Mouse (Mus musculus) stomach, postnatal 0 days (tissue): ENCODE data around the gene Slc7a14.

ENCODE experiments used
- CTCF ChIP-seq: IDR thresholded peaks from 2 replicates; pipeline ENCODE4 v1.5.1; 2016; ENCODE audit warnings: antibody characterized with exemption, low read depth, mild to moderate bottlenecking, moderate library complexity
- EP300 ChIP-seq: optimal IDR thresholded peaks from 2 replicates; pipeline ENCODE3; 2016; ENCODE audit warnings: antibody characterized with exemption

- TF ChIP-seq CTCF (no peak), EP300 (no peak)
Observed at GRCm38 (mm10) chr3:31261418-31262014, 48.7 kb downstream of the Slc7a14 start.
